Mouse (Mus musculus) T-cell, adult 2 months (primary cell): ENCODE results near the gene Lifr.

Source experiments
- DNase-seq: peaks from one replicate; pipeline ENCODE4 v3.0.0; 2022; ENCODE audit warnings: low spot score

Lifr gene

GRCm38 (mm10) chr15:7129127-7129943, 38.9 kb downstream of the Lifr start:
- no peak for DNase-seq

DNA sequence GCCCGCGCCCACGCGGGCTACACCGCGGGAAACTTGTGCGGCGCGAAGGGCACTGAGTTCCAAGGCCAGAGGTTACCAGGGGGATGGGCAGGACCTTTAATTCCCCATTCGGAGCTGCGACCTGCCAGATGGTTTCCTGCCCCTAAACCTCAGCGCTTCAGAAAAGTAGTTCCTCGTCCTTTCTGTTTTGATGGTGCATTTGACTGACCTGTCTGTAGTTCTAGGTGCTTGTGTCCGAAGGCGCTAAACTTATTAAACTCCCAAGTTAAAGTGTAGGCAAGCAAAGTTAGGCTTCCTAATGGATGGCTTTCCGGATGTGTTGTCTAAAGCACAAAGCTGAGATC, 39.5 kb downstream of the Lifr start:
- DNase-seq: no peak

- DNase-seq: no peak
Measured at GRCm38 (mm10) chr15:7130691-7131225, 40.3 kb downstream of the Lifr start.

DNA sequence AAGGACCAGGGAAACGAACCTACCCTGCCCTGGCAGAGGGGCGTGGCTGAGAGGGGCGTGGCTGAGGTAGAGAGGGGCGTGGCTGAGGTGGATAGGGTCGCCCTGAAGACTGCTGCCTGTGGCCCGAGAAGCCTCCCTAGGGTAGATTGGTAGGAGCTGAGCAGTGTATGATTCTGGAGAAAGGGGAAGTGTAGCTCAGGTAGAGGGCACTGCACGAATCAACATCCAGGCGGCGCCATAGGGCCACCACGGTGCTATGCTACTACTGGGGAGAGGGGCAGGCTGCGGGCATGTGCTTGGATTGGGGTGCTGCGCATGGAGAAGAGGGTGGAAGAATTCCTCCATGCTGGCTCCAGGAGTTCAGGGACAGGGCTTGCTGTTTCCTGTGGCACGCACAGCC, 42.3 kb downstream of the Lifr start:
- DNase-seq: no peak

GRCm38 (mm10) chr15:7134454-7135052, 44.1 kb downstream of the Lifr start:
- no peak for DNase-seq

GRCm38 (mm10) chr15:7135982-7136562, 45.7 kb downstream of the Lifr start:
- DNase-seq: no peak

GRCm38 (mm10) chr15:7136912-7137311, 46.5 kb downstream of the Lifr start:
- no peak for DNase-seq

DNA sequence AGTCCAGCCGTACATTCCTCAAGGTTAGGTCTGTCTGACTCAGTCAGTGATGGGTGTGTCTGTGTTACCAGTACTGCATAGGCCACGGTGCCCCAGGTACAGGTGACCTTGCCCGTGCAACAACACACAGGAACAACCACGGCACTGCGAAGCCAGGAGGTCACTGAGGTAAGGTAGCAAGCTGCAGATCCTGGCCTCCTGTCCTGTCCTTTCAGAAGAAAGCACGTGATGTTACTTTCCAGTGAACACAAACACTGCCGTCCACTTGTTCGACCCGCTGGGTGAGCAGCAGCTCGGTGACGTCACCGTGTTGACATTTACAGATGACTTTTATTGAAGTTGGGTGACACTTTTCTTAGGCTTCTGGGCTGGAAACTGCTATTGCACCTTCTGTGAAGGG, 47.2 kb downstream of the Lifr start:
- no peak for DNase-seq

DNA sequence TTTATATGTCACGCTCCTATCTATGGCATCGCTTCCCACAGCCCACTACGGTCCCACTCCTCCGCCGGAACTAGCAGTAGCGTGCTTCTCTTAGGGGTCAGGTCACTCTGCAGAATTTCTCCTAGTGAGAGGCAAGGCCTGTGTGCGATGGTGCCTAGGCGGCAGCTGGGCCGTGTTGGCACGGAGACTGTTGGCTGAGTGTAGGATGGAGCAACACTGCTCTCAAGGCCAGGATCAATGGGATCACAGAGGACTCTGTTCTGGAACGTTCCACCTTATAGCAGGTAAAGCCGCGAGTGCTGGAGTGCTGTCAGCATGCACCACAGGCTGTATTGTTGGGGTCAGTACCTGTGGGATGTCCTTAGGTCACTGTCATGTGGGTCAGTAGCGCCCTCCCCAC, 48.1 kb downstream of the Lifr start:
- no peak for DNase-seq

- no peak for DNase-seq
Measured at GRCm38 (mm10) chr15:7140322-7140721, 49.9 kb downstream of the Lifr start.

DNA sequence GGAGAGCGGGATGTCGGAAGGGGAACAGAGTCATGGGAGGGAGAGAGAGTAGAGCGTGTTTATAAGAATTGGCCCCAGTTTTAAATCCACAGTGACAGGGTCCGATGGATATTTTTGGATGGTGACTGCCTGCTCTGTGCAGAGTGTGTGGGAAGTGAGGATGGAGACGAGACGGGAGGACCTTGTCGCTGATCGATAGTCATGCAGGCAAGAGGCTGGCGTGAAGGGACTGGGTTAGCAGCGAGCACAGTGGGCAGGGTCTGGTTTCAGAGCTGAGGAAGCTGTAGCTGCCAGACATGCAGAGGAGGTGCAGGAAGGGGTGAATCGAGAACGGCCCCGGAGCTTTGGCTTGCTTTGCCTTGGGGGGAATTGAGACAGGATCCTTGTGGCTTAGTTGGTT, 50.8 kb downstream of the Lifr start:
- DNase-seq: no peak

GRCm38 (mm10) chr15:7143689-7144170, 53.3 kb downstream of the Lifr start:
- DNase-seq: no peak

- no peak for DNase-seq
Measured at GRCm38 (mm10) chr15:7144542-7144941, 54.1 kb downstream of the Lifr start.

DNA sequence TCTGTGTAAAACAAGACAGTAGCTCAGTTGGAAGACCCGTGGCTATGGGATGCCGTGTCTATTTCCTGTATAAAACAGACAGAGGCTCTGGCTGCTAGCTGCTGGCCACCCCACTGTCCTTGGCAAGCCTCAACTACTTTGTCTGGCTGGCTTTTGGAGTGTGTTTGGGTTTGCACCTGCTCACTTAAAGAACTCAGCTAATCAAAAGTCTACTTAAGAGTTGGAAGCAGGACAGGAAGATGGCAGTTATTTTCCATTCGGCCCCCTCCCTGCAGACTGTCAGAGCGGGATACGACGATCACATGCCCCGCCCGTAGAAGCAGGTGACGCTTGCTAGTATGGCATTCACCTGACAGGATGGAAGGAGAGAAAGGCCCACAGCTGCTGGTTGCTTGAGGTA, 54.5 kb downstream of the Lifr start:
- no peak for DNase-seq

DNA sequence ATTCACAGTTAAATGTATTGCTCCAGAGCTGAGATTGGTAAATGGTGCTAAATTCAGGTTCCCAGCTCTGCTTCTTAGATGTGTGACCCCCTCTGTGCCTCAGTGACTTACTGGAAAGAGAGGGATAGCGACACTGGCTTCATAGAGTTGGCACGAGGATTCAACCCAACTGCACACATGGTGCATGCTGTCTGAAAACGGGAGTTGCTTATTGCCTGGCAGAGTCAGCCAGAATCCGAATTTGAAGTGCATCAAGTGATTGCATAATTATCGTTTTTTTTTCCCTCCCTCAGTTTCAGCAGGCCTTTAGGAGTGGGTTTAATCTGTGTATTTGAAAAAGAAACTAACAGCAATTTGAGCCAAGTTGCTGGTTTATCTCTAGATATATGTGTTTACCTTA, 55.1 kb downstream of the Lifr start:
- no peak for DNase-seq

DNA sequence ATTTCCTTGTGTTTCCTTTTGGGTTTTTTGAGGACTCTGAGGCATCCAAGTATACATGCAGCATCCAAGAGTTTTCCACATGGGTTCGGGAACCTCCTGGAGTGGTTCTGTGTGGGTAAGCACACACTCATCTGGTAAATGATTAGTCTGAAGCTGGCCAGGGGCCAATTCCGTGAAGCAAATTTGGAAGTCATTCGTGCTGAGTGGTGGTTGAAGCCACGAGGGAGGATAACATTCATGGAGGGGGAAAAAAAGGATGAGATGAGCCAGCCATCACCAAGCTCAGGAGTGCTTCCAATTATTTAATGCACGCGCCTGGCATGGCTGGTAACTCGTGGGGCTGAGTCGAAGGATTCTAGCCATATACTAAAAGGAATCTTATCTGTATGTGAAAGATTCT, 56.1 kb downstream of the Lifr start:
- no peak for DNase-seq

GRCm38 (mm10) chr15:7149796-7150195, 59.4 kb downstream of the Lifr start:
- no peak for DNase-seq

GRCm38 (mm10) chr15:7150591-7150990, 60.2 kb downstream of the Lifr start:
- DNase-seq: no peak

- no peak for DNase-seq
Measured at GRCm38 (mm10) chr15:7152116-7152760, 61.8 kb downstream of the Lifr start.

DNA sequence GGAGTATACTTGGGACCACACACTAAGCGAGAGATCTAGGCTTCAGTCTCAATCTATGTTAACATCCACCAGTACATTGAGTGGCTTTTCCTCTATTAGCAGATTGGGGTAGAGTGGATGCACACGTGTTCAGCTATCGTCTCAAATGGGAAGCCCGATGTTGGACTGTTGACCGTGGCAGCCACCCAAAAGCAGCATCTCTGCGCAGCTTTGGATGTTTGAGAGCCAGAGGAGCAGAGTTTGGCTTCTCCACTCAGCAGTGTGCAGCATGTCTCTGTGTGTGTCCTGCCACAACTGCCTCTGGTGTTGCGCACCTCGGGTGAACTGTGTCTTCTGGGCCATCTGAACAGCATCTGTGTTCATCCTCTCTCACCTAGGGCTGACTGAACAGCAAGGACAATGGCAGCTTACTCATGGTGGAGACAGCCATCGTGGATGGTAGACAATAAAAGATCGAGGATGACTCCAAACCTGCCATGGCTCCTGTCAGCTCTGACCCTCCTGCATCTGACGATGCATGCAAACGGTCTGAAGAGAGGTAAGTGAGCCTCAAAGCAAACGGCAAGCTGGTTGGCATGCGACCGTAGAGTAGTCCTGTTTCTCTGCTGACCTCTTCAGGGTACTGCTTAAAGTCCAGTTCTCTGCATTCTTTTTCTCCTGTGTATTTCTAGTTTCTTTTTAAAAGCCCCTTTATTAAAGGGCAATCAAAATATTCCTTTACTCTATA, 63.8 kb downstream of the Lifr start:
- DNase-seq: no peak

GRCm38 (mm10) chr15:7154737-7155090, 64.3 kb downstream of the Lifr start:
- DNase-seq: no peak

GRCm38 (mm10) chr15:7157658-7158057, 67.2 kb downstream of the Lifr start:
- no peak for DNase-seq
